Mouse (Mus musculus): ENCODE results near the gene 4933427D14Rik. TPM values are rescaled to one million over a fixed set of nuclear protein-coding genes. Genes with fewer than 3 reads are reported as not detected.
A peak's percentile ranks its signal among the peaks of the same experiment; 100 is the strongest.

4933427D14Rik gene
- polyA plus RNA-seq, 1 experiment from 2014 or later, result 20.6 TPM

GRCm38 (mm10) chr11:72224865-72225264 lies 17.6 kb upstream of the 4933427D14Rik start:
- Histone ChIP-seq H3K36me3 (no peaks in the 10 kb centered on the region), H3K4me2 (no peak overlapping the region), H3K27me3 (no peaks in the 10 kb centered on the region), H3K4me1 (peaks cover 8% of the 10 kb centered on the region; the same call in 1 of the 2 replicates), H3K9me3 (no peaks in the 10 kb centered on the region), H3K4me3 (no peak overlapping the region), H3K9ac (no peak overlapping the region), H3K27ac (no peak overlapping the region)
- 15% methylated on average over 5 of the region's 5 CpGs for WGBS
- no peak for ATAC-seq (ENCODE audit: insufficient number of reproducible peaks, insufficient read depth, low FRiP score, low TSS enrichment, low read depth)

GRCm38 (mm10) chr11:72223414-72223813 lies 16.2 kb upstream of the 4933427D14Rik start:
- Histone ChIP-seq H3K4me3 (no peak overlapping the region), H3K4me1 (peaks cover 8% of the 10 kb centered on the region; the same call in 1 of the 2 replicates), H3K9me3 (no peaks in the 10 kb centered on the region), H3K27ac (no peak overlapping the region), H3K36me3 (0 out of 2 replicates have a peak, but pooled peaks cover 6% of the 10 kb centered on the region), H3K27me3 (no peaks in the 10 kb centered on the region), H3K4me2 (no peak overlapping the region), H3K9ac (no peak overlapping the region)
- ATAC-seq (ENCODE audit: insufficient number of reproducible peaks, insufficient read depth, low FRiP score, low TSS enrichment, low read depth), result no peak
- 79% methylated on average over 4 of the region's 4 CpGs for WGBS

GRCm38 (mm10) chr11:72221278-72221677 lies 14.0 kb upstream of the 4933427D14Rik start:
- Histone ChIP-seq H3K4me3 (no peak overlapping the region), H3K27ac (no peak overlapping the region), H3K36me3 (0 out of 2 replicates have a peak, but pooled peaks cover 6% of the 10 kb centered on the region), H3K27me3 (no peaks in the 10 kb centered on the region), H3K4me1 (peaks cover 15% of the 10 kb centered on the region), H3K9me3 (no peaks in the 10 kb centered on the region), H3K9ac (no peak overlapping the region), H3K4me2 (no peak overlapping the region)
- no peak for ATAC-seq (ENCODE audit: insufficient number of reproducible peaks, insufficient read depth, low FRiP score, low TSS enrichment, low read depth)
- WGBS, result 15% methylated on average over 6 of the region's 6 CpGs

- Histone ChIP-seq H3K36me3 (peaks cover 14% of the 10 kb centered on the region; the same call in 1 of the 2 replicates), H3K27ac (no peak overlapping the region), H3K9ac (0 out of 2 replicates have a peak overlapping the region, but pooled peaks have one; percentile 44), H3K4me2 (no peak overlapping the region), H3K27me3 (no peaks in the 10 kb centered on the region), H3K4me1 (peaks cover 21% of the 10 kb centered on the region), H3K4me3 (no peak overlapping the region), H3K9me3 (no peaks in the 10 kb centered on the region)
- 83% methylated on average over 5 of the region's 5 CpGs for WGBS
- ATAC-seq (ENCODE audit: insufficient number of reproducible peaks, insufficient read depth, low FRiP score, low TSS enrichment, low read depth), result no peak
Observed at GRCm38 (mm10) chr11:72217116-72217515, 9.9 kb upstream of the 4933427D14Rik start.

GRCm38 (mm10) chr11:72215410-72215797 lies 8.1 kb upstream of the 4933427D14Rik start, which contains the start of gene Med31:
TSS of gene Med31 (minus strand) at chr11:72215592.
- Histone ChIP-seq H3K36me3 (peaks cover 29% of the 10 kb centered on the region), H3K9me3 (no peaks in the 10 kb centered on the region), H3K4me2 (peak within 1 kb of the TSS; percentile 93), H3K9ac (peak within 1 kb of the TSS; percentile 84), H3K27ac (peak within 1 kb of the TSS; percentile 68), H3K4me3 (peak within 1 kb of the TSS; percentile 63), H3K27me3 (no peaks in the 10 kb centered on the region), H3K4me1 (peaks cover 21% of the 10 kb centered on the region)
- 3% methylated on average over 29 of the region's 29 CpGs for WGBS
- ATAC-seq (ENCODE audit: insufficient number of reproducible peaks, insufficient read depth, low FRiP score, low TSS enrichment, low read depth), result peak; percentile 59

- ATAC-seq (ENCODE audit: insufficient number of reproducible peaks, insufficient read depth, low FRiP score, low TSS enrichment, low read depth), result peak; percentile 93
- peak overlapping the region; percentile 63 for H3K4me3 ChIP-seq
- peaks cover 35% of the 10 kb centered on the region for H3K36me3 ChIP-seq
- H3K27ac ChIP-seq, result peak overlapping the region; percentile 68
- peak overlapping the region; percentile 84 for H3K9ac ChIP-seq
- peak overlapping the region; percentile 93 for H3K4me2 ChIP-seq
- H3K4me1 ChIP-seq, result peaks cover 21% of the 10 kb centered on the region
- H3K9me3 ChIP-seq, result no peaks in the 10 kb centered on the region
- WGBS, result 1% methylated on average over 51 of the region's 51 CpGs
- H3K27me3 ChIP-seq, result no peaks in the 10 kb centered on the region
Observed at GRCm38 (mm10) chr11:72214591-72215409, 7.5 kb upstream of the 4933427D14Rik start.

GRCm38 (mm10) chr11:72207834-72208377 lies 647 bp upstream of the 4933427D14Rik start:
- Histone ChIP-seq H3K27ac (peak overlapping the region; percentile 71), H3K9me3 (no peaks in the 10 kb centered on the region), H3K4me3 (peak overlapping the region; percentile 71), H3K4me2 (peak overlapping the region; percentile 87), H3K27me3 (no peaks in the 10 kb centered on the region), H3K4me1 (peaks cover 30% of the 10 kb centered on the region), H3K36me3 (peaks cover 30% of the 10 kb centered on the region), H3K9ac (peak overlapping the region; percentile 87)
- WGBS, result 13% methylated on average over 17 of the region's 17 CpGs
- no peak for ATAC-seq (ENCODE audit: insufficient number of reproducible peaks, insufficient read depth, low FRiP score, low TSS enrichment, low read depth)

- Histone ChIP-seq H3K27me3 (no peaks in the 10 kb centered on the region), H3K4me2 (peak within 1 kb of the TSS; percentile 87), H3K4me1 (peaks cover 30% of the 10 kb centered on the region), H3K4me3 (peak within 1 kb of the TSS; percentile 71), H3K36me3 (peaks cover 29% of the 10 kb centered on the region), H3K9ac (peak within 1 kb of the TSS; percentile 87), H3K27ac (peak within 1 kb of the TSS; percentile 71), H3K9me3 (no peaks in the 10 kb centered on the region)
- peak; percentile 22; the same call in 1 of the 2 replicates for ATAC-seq (ENCODE audit: insufficient number of reproducible peaks, insufficient read depth, low FRiP score, low TSS enrichment, low read depth)
- under 1% methylated on average over 43 of the region's 43 CpGs for WGBS
Observed at GRCm38 (mm10) chr11:72206341-72207203, 687 bp downstream of the 4933427D14Rik start, which contains the start of gene Gm43951. TSS of gene Gm43951 (minus strand) at chr11:72206840.

GRCm38 (mm10) chr11:72205256-72205655 lies 2.0 kb downstream of the 4933427D14Rik start:
- Histone ChIP-seq H3K4me2 (peak overlapping the region; percentile 87), H3K9me3 (no peaks in the 10 kb centered on the region), H3K4me3 (peak overlapping the region; percentile 71), H3K9ac (peak overlapping the region; percentile 87; the same call in 1 of the 2 replicates), H3K4me1 (peaks cover 30% of the 10 kb centered on the region), H3K27ac (no peak overlapping the region), H3K27me3 (no peaks in the 10 kb centered on the region), H3K36me3 (peaks cover 24% of the 10 kb centered on the region)
- WGBS, result 82% methylated on average over 6 of the region's 6 CpGs
- ATAC-seq (ENCODE audit: insufficient number of reproducible peaks, insufficient read depth, low FRiP score, low TSS enrichment, low read depth), result no peak

GRCm38 (mm10) chr11:72203440-72203839 lies 3.8 kb downstream of the 4933427D14Rik start:
- Histone ChIP-seq H3K9me3 (no peaks in the 10 kb centered on the region), H3K4me3 (no peak overlapping the region), H3K36me3 (peaks cover 23% of the 10 kb centered on the region), H3K27me3 (no peaks in the 10 kb centered on the region), H3K4me1 (peaks cover 27% of the 10 kb centered on the region), H3K27ac (no peak overlapping the region), H3K9ac (no peak overlapping the region), H3K4me2 (no peak overlapping the region)
- WGBS, result 66% methylated on average over 1 of the region's 1 CpGs
- ATAC-seq (ENCODE audit: insufficient number of reproducible peaks, insufficient read depth, low FRiP score, low TSS enrichment, low read depth), result no peak

GRCm38 (mm10) chr11:72196506-72196905 lies 10.8 kb downstream of the 4933427D14Rik start:
- no peak overlapping the region for H3K9ac ChIP-seq

More at GRCm38 (mm10) chr11:72196506-72196905, 10.8 kb downstream of the 4933427D14Rik start:
- Histone ChIP-seq H3K27ac (no peak overlapping the region), H3K4me1 (no peaks in the 10 kb centered on the region), H3K9me3 (no peaks in the 10 kb centered on the region), H3K4me2 (no peak overlapping the region), H3K27me3 (no peaks in the 10 kb centered on the region), H3K4me3 (no peak overlapping the region), H3K36me3 (peaks cover 56% of the 10 kb centered on the region)
- ATAC-seq (ENCODE audit: insufficient number of reproducible peaks, insufficient read depth, low FRiP score, low TSS enrichment, low read depth), result no peak
- 91% methylated on average over 8 of the region's 8 CpGs for WGBS

Measured in embryonic facial prominence, embryonic 13.5 days (tissue).